Mouse (Mus musculus) adrenal gland, postnatal 14 days (tissue): ENCODE measurements around the gene Eif2ak4. TPM values are rescaled to one million over a fixed set of nuclear protein-coding genes. Genes with fewer than 3 reads are reported as not detected.

Source experiments
- DNase-seq: peaks from one replicate; pipeline ENCODE4 v3.0.0; 2021; ENCODE audit warnings: mixed read lengths
- total RNA-seq: library from RNA; stranded (reverse); gene quantifications from 2 replicates; pipeline ENCODE4 v1.2.3, GENCODE M21; 2021

Gene Eif2ak4
- total RNA-seq, 1 experiment from 2014 or later: 16.6 TPM

DNA sequence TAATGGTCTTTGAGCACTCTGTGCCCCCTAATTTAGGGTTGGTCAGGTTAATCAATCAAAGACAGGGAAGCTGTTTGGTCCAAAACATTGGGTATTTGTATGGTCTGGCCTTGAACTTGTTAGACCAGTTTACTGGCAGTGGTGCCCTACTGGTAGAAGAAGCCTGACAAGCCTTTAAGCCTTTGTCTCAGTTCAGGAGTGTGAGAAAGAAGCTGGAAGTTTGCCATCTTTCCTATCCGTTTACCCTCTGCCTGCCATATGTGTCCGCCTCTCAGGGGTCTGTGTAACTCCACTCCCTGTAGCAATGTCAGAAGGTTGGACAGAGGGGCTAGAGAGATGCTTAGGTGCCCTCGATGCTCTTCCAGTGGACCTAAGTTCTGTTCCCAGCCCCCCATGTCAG lies 76.0 kb downstream of the Eif2ak4 start:
- DNase-seq: no peak

DNA sequence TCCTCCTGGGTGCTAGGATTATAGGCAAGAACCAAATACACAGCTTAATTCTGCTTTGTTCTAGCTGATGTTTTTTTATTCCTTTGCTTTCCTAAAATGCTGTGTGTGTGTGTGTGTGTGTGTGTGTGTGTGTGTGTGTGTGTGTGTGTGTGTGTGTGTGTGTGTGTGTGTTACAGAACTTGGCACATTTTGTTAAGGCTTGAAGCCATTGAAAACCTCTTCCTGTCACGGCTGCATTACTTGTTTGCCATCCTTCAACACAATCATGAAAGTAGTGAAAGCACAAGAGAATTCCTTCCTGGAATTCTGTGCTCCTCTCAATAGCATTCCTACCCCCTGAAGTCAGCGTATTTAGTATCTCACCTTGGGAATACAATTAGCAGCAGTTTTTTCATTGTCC lies 77.5 kb downstream of the Eif2ak4 start:
- no peak for DNase-seq

DNA sequence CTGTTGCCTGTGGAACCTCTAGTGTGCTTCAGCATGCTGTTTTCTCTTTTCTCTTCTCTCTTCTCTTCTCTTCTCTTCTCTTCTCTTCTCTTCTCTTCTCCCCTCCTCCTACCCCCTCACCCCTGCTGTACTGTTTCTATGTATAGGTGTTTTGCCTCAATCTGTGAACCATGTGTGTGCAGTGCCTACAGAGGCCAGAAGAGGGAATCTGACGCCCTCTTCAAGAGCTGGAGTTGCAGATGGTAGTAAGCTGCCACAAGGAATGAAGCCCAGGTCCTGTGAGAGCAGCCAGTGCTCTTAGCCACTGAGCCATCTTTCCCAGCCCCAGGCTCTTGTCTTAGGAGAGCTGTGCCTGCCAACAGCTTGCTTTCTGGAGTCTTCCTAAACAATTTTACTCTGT lies 78.2 kb downstream of the Eif2ak4 start:
- no peak for DNase-seq

DNA sequence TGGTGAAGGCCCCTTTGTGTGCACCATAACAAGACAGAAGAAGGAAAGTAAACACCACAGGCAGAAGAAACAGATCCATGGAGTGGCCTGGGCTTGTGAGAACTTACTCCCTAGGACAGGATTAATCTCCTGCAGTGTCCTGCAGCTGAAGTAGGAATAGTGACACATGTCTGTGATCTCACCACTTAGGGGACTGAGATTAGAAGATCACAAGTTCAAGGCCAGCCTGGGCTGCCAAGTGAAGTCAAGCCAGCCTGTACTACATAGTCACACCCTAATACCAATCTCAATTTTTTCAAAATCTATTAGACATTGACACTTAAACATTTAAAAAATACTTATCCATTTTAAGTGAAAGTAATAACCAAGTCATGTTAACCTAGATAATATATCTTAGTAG lies 79.9 kb downstream of the Eif2ak4 start:
- no peak for DNase-seq

DNA sequence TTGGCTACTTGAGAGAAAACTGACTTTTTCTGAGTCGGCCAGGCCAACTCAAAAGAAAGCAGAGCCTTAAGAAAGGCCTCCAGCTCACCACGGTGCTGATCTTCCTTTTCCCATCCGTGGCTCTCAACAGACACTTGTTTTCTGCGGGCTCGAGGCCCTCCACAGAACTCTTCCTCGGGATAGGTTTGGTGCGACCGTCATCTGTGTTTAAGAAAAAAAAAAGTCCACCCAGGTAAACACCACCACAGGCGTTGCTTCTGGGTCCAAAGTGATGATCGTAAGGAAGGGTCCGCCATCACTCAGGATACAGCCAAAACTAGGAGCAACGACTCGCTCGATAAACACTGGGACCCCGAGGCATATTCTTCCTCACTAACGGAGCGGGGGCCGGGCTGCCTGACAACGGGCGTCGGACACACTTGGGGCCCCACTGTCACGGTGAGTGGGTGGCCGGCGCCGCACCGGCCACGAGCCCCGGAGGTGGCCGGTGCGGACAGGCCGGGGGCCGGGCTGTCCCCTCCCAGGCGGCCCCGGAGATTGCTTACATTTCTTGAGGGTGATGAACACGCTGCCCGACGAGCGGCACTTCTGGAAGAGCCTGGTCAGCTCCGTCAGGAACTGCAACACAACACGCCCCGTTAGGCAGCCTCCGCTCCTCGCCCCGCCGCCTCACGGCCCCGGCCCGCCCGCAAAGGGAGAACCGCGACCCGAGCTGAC lies 90.6 kb downstream of the Eif2ak4 start:
- peak; percentile 12 for DNase-seq

DNA sequence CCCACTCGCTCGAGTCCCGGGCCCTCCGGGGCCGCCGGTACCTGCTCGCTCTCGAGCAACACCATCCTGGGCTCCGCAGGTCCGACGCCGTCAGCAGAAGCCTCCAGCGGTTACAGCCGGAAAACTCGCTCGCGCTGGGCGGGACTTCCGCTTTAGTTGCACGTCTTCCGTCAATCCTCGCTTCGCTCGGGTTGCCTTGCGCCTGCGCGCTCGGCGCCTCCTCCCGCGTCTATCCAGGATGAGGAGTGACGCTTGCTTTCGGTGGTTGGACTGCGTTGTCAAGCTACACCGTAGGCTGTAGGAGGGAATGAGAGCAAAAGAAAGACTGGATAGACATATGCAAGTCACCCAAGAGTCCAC lies 91.1 kb downstream of the Eif2ak4 start, which contains the start of gene Srp14:
Gene Srp14, minus strand, starts transcription at position 162 of the 360 bp plus-strand sequence.
- peak; percentile 96 for DNase-seq

DNA sequence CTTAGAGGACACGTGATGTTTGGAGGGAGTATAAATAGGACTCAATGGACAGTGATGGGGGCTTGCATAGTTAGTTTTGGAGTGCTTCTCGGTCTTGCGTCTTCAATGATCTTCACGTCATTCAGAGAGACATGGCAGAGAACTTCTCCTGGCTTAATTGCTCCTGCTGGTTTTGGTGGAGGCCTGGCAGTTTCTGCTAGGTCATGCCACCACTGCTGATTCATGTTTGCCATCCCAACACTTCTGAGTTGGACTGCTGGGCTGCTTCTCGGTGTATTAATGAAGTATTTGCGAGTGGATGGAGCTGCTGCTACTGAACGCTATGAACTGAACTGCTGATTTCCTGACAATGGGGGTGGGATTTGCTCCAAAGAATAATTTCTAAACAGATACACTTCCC lies 92.5 kb downstream of the Eif2ak4 start:
- no peak for DNase-seq

DNA sequence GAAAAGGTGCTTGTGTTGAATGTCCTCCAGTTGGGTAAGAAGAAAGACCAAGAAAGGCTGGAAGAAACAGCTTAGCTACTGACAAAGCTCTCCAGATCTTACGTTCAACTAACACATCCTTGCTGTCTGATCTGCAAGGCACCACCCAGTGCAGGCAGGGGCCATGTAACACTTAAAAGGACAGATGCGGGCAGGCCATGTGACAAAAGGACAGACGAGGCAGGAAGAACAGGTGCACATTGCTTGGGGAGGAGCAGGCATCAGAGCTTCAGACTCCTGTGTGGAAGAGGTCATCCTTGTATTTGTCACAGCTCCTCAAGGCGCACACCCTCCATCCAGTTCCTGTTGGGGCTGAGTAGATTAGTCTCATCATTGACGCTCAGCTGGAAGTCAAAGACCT lies 94.6 kb downstream of the Eif2ak4 start:
- DNase-seq: no peak

DNA sequence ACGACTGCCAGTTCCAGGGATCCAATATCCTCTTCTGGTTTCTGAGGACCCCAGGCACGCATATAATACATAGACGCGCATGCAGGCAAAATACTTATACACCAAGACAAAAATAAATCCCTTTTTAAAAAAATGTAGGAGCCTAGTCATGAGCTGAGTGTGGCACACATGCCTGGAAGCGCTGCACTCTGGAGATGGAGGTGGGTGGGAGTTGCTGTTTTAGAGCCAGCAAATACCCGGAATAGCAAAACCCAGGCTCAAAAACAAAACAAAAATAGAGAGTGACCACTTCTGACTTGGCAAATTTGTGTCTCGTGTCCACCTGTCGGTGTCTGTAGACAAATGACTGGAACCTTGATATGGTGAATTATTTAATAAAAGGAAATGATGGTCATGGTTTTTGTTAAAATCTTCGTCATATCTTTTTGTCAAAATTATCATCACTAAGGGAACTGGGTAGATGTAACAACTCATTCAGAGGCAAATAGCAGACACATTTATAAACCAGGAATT lies 96.0 kb downstream of the Eif2ak4 start:
- no peak for DNase-seq

DNA sequence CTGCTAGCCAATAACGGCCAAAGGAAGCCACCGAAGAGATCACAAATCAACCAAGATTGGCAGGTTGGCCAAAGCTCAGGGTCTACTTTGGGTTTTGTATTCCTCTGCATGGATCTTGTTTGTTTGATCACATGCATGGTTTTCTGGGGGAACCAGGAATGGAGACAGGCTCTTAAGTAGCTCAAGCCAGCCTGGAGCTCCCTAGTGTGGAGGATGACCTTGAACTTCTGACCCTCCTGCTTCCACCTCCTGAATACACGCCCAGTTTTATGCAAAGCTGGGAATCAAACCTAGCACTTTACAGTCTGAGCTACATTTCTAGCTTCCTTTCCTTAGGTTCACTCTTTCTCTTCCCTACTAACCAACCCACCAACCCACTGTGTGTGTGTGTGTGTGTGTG lies 97.0 kb downstream of the Eif2ak4 start:
- DNase-seq: no peak

DNA sequence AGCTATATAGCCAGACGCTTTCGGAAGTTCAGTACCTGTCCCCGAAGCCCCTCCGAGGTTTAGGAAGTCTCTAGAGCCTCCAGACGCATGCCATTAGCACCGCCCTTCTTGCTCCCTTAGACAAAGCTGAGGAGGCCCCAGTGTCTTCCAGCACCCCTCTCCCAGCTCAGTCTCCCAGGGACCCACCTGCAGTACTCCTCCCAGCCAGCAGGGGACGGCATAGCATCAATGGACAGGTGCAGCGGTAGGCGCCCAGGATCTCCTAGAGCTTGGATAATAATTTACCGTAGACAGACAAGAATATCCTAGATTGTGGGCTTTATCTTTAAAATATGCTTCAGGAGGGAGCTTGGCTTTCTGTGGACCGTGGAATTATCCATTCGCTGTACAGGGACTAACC lies 98.5 kb downstream of the Eif2ak4 start:
- DNase-seq: peak; percentile 91

DNA sequence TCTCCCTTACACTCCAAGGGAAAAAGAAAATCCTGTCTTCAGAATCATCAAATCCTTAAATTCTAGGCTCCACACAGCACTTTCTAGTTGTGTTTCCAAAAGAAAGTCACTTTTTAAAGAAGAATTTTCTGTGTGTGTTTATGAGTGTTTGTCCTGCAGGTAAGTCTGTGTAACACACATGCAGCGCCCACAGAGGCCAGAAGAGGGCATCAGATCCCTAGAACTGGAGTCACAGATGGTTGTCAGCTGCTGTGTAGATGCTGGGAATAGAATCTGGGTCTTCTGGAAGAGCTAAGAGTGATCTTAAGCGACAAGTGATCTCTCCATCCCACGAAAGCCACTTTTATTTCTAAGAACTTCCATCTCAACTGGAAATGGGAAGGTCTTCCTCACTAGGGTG lies 99.4 kb downstream of the Eif2ak4 start:
- DNase-seq: peak; percentile 44

DNA sequence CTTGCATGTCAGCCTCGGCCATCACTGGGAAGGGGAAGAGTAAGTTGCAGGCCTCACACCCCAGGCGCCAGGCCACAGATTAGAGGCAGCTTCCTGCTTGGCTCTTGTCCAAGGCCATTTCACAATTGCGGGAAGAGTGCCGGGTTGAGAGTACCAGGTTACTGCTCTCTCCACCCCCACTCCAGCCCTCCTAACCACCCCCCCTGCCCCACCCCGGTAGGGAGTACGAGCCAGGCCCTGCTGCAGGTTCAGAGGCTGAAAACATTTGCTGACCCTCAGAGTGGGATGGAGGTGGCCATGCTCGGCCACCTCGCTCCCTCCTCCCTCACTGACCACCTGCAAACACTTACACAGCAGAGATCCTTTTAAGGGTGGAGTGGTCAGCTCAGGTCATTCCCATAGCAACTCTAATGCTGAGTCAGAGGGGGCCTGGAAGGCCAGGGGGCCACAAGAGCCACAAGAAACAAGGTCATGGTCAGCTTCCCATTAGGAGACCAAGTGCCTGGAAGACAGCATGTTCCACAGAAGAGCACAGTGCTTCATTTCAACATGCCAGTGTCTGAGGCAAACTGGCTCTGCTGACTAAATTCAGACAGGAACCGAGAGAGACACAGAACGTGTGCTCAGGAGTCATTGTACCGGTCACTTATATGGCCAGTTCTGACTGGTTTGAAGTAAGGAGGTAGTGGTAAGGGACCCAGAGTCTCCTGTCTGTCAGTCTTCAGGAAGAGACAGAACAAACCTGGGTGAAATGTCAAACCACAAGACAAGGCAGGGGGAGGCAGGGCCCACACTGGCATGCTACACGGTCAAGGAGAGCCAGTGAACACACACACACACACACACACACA lies 102.0 kb downstream of the Eif2ak4 start:
- DNase-seq: peak; percentile 91

DNA sequence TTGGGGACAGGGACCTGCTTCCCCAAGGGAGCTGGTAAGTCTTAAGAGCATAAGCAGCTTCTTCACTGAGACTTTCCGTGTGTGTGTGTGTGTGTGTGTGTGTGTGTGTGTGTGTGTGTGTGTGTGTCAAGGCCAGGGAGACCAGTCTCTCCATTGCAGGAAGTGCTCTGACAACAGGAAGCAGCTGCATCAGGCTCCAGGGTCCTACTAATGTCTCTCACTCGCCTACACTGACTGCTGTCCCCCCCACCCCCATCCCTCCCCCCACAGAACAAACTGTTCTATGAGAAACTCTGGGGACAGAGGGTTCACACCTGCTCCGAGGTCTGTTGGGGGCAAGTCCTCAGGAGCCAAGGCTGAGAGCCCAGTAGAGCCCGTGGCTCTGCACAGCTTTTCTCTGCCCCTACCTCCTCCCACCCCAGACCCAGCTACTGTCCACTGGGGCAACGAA lies 102.9 kb downstream of the Eif2ak4 start:
- peak; percentile 67 for DNase-seq

DNA sequence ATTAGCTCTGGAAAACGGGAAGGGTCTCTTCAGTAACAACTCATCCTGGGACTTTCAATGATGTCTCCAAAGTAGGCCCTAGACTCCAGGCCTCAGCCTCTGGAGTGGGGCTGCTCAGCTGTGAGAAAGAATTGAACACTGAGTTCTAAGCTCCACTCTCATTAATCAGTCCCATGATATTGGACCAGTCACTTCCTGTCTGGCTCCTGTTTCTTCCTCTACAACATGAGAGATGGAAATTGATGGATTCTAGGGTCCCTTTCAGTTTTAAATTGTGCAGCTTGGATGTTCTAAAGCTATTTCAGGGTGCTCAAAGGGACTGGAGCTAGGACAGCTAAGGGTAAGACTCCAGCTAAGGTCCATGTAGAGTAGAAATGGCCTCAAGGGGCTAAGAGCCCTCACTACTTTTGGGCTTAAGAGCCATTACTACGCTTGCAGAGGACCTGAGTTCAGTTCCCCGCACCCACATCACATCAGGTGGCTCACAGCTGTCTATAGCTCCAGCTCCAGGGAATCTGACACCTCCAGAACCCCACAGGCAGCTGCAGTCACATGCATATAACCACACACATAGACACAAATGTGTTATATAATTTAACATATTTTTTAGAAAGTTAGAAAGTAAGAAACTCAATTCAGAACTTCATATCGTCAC lies 103.5 kb downstream of the Eif2ak4 start:
- no peak for DNase-seq

DNA sequence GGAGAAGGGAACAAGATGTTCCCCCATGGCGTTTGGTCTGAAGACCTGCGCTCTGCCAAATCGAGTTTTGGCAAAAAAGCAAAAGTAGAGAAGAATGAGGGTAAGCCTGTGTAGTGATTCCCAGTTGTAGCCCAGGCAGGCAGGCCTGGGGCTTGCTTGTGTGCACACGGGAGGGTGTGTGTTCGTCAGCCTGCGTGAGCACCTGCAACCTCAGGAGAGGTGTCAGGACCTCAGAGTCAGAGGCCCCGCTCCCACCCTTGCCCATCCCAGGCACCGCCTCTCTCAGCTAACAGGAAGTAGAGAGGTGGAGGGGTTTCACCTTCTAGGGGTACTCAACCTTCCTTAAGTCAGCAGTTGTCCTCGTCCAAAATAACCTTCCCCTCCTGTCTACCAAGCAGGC lies 106.6 kb downstream of the Eif2ak4 start:
- DNase-seq: no peak

DNA sequence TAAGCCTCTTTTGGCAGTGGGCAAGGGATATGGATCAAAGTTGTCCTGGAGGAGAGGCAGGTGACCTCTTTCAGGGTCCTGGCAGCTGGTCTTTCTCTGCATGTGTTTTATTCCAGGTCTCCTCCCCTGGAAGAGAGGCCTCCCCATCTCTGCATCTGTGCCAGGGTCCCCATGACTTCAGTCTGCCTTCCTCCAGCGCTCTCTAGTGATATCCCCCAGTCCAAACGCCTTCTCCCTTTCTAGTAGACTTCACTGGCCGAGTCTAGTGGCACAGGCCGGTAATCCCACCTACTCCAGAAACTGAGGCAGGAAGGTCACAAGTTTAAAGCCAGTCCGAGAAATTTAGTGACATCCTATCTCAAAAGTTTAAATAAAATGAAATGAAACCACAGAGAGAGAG lies 109.5 kb downstream of the Eif2ak4 start:
- DNase-seq: no peak

DNA sequence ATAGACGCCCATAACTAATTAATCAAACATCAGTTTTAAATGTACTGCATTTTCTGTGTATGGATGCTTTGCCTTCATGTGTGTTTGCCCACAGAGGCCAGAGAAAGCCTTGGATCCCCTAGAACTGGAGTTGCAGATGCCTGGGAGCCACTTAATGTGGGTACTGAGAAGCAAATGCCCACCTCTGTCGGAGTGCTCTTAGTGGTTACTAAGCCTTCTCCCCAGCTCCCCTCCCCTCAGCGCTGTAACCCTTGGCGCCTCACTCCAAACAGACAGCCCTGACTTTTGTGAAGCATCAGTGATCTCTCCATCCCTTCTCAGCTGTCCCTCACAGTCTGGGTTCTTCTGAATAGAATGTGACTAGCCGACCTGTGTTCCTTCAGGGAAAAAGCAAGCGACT lies 110.1 kb downstream of the Eif2ak4 start:
- no peak for DNase-seq

DNA sequence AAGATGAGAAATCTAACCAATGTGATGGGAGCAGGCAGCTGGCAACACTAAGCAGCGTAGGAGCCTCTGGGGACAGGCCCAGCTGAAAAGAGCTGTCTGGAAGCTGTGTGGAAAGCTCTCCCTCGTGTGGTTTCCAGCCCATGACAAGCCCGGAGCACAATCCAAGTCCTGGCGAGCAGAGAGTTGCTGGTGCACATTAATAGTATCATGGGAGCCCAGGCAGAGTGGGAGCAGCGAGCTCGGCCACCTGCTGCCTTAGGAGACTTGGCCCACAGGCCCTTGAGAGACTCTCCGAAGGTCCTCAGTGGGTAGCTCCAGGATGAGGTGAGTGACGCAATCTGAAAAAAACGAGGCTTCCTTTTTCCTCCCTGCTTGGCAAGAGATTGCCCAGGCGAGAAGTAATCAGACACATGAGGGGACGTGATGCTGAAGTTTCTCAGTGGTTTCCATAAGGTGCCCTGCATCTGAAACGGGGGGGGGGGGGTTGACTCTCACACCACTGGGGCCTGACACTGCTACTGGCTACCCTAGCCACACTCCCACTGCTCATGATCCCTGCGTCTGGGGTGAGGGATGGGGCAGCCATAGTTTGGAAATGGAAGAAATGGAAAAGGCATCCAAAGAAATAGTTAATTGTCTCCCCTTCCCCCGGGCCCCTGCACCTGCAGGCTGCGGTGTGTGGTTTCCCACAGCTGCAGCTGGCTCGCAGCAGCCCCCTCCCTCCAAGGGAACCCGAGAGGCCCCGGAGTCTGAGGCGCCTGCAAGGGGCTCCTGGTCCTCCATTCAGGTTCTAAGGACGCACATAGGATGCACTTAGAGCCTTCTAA lies 110.9 kb downstream of the Eif2ak4 start:
- DNase-seq: peak; percentile 63

DNA sequence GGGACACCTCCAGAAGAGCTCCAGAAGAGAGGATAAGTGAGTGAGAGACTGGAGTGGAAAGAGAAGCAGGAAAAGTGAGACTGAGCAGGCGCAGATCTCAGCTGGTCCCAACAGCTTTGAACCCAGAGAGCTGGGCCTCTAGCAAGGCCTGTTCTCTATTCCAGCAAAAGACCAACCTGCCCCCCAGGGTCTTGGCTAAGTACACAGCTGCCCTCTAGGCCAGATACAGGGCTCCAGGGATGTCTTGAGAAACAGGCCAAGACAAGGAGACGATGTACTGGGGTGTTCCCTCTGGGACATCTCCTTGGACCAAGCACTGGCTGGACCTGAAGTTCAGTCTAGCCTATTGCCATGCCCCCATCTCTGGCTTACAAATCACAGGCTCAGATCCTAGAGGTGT lies 111.8 kb downstream of the Eif2ak4 start:
- peak; percentile 61 for DNase-seq

DNA sequence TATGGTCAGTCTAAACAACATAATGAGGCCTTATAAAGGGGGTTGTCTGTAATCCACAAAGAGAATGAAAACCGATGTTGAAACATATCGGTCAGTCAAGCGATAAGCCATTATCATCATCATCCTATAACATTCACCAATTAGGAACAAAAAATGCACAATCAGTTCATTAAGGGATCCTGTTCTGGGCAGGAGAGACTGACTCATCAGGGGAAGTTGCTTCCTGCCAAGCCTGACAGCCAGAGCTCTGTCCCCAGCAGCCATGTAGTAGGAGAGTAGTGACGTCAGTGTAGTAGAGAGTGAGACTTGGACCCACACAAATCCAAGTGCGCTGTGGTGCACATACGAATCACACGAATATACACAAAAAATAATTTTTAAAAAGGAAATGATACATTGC lies 118.7 kb downstream of the Eif2ak4 start:
- no peak for DNase-seq
